Mouse (Mus musculus) limb, embryonic 11.5 days (tissue): Measurements from ENCODE around the gene Sync. TPM values are rescaled to one million over a fixed set of nuclear protein-coding genes. Genes with fewer than 3 reads are reported as not detected.

ENCODE experiments used
- ATAC-seq: fragments of 200-750 bp; cut with Nextera tagmentation; 2 replicates; pipeline ENCODE4 v1.8.0; 2017; ENCODE audit warnings: low read depth; ENCODE audit not compliant: insufficient number of reproducible peaks, low FRiP score, low TSS enrichment
- DNase-seq: peaks from one replicate; pipeline ENCODE4 v3.0.0-alpha.2; 2015; ENCODE audit warnings: low spot score
- H3K27ac ChIP-seq: fragments of 300-500 bp; sonication (generic); replicated peaks from 2 replicates; pipeline ENCODE4 v1.5.1; 2014; ENCODE audit warnings: low read depth, mild to moderate bottlenecking, low read length
- H3K27me3 ChIP-seq: fragments of 300-500 bp; sonication (generic); 2 replicates; pipeline ENCODE4 v1.6.1; 2014; ENCODE audit warnings: mild to moderate bottlenecking, low read length, mixed read lengths; ENCODE audit not compliant: control insufficient read depth, insufficient read depth
- H3K36me3 ChIP-seq: fragments of 300-500 bp; sonication (generic); 2 replicates; pipeline ENCODE4 v1.6.1; 2014; ENCODE audit warnings: mild to moderate bottlenecking, low read length, moderate library complexity, mixed read lengths; ENCODE audit not compliant: control insufficient read depth, insufficient read depth
- H3K4me1 ChIP-seq: fragments of 300-500 bp; sonication (generic); 2 replicates; pipeline ENCODE4 v1.6.1; 2014; ENCODE audit warnings: low read length, mixed read lengths; ENCODE audit not compliant: control insufficient read depth, insufficient read depth
- H3K4me2 ChIP-seq: fragments of 300-500 bp; sonication (generic); 2 replicates; pipeline ENCODE4 v1.6.1; 2014; ENCODE audit warnings: low read depth, mild to moderate bottlenecking, moderate library complexity; ENCODE audit not compliant: severe bottlenecking
- H3K4me3 ChIP-seq: fragments of 300-500 bp; sonication (generic); 2 replicates; pipeline ENCODE4 v1.5.1; 2014; ENCODE audit warnings: low read depth, low read length
- H3K9ac ChIP-seq: fragments of 300-500 bp; sonication (generic); 2 replicates; pipeline ENCODE4 v1.6.1; 2014; ENCODE audit warnings: mild to moderate bottlenecking, low read length
- H3K9me3 ChIP-seq: fragments of 300-500 bp; sonication (generic); 2 replicates; pipeline ENCODE4 v1.6.1; 2016; ENCODE audit warnings: low read length; ENCODE audit not compliant: control insufficient read depth
- WGBS: fragments of 180-500 bp; shearing (Covaris S2); extraction: QIAGEN DNeasy Blood & Tissue Kit; methylation state at CpG from one replicate; pipeline ENCODE4 v1.1.7; 2014; 5-methylcytosine and 5-hydroxymethylcytosine counted together
- polyA plus RNA-seq: library from polyadenylated mRNA; unstranded; fragments of >200 nt; fragmentation: Nextera tagmentation; extraction: Ambion mirVana; gene quantifications from 2 replicates; pipeline ENCODE4 v1.2.1, GENCODE M21; 2014

Gene Sync
- polyA plus RNA-seq, 1 experiment from 2014 or later, result 0.59 TPM

GRCm38 (mm10) chr4:129324756-129325155, 37.3 kb downstream of the Sync start:
- Histone ChIP-seq H3K9me3 (no peaks in the 10 kb centered on the region), H3K27me3 (no peaks in the 10 kb centered on the region), H3K9ac (no peak overlapping the region), H3K4me1 (no peaks in the 10 kb centered on the region), H3K4me3 (no peak overlapping the region), H3K36me3 (peaks cover 26% of the 10 kb centered on the region), H3K4me2 (no peak overlapping the region), H3K27ac (no peak overlapping the region)
- ATAC-seq (no peak), DNase-seq (no peak)
- WGBS, result 84% methylated on average over 1 of the region's 1 CpGs

DNA sequence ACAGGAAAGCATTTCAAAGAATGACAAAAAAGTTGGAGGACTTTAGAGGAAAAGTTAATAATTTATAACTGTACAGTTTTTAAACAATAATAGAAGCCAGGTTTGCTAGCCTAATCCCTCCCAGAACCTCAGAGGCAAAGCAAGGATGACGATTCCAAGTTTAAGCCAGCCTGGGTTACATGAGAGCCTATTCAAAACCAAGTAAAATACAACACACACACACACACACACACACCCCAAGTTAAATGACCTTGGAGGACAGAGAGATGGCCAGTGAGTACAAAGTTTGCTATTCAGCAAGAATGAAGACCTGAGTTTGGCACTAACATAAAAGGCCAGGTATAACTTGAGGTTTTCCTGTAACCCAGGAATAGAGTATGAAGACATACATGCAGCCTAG, 38.8 kb downstream of the Sync start:
- 84% methylated on average over 1 of the region's 1 CpGs for WGBS
- ATAC-seq (no peak), DNase-seq (no peak)
- no peaks in the 10 kb centered on the region for H3K4me1 ChIP-seq
- H3K36me3 ChIP-seq, result peaks cover 27% of the 10 kb centered on the region
- no peak overlapping the region for H3K4me3 ChIP-seq
- H3K9ac ChIP-seq, result no peak overlapping the region
- H3K27me3 ChIP-seq, result no peaks in the 10 kb centered on the region
- no peak overlapping the region for H3K4me2 ChIP-seq
- H3K9me3 ChIP-seq, result no peaks in the 10 kb centered on the region
- H3K27ac ChIP-seq, result no peak overlapping the region

DNA sequence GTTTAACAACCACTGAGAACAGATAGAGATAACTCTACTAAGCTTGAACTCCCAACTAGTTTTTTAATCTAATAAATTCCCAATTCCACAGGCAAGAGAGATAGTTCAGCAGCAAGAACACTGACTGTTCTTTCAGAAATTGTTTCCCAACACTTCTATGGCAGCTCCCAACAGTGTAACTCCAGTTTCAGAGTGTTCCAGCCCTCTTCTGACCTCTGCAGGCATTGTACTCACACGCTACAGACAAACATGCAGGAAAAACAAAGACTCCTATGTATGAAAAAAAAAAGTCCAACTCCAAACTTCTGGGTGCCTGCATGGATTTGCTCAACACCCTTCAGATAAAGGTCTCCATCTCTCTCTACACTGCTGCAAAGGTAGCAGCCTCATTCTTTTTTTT, 45.4 kb downstream of the Sync start:
- no peak overlapping the region for H3K27ac ChIP-seq
- ATAC-seq, result no peak
- no peaks in the 10 kb centered on the region for H3K27me3 ChIP-seq
- H3K36me3 ChIP-seq, result peaks cover 19% of the 10 kb centered on the region; the same call in 1 of the 2 replicates
- H3K9me3 ChIP-seq, result no peaks in the 10 kb centered on the region
- peak overlapping the region; percentile 60; the same call in 1 of the 2 replicates for H3K4me2 ChIP-seq
- peaks cover 13% of the 10 kb centered on the region for H3K4me1 ChIP-seq
- H3K9ac ChIP-seq, result no peak overlapping the region
- H3K4me3 ChIP-seq, result peak overlapping the region; percentile 99
- WGBS, result 73% methylated on average over 1 of the region's 1 CpGs
- DNase-seq, result no peak

GRCm38 (mm10) chr4:129334677-129335215, 47.3 kb downstream of the Sync start:
- DNase-seq, result peak; percentile 75

GRCm38 (mm10) chr4:129335216-129336074, 48.0 kb downstream of the Sync start, which contains the start of the genes Rbbp4 and Zbtb8os:
Rbbp4 (minus strand) TSS chr4:129335370.
Zbtb8os (plus strand) TSS chr4:129335695.
- ATAC-seq, result peak; percentile 98
- Histone ChIP-seq H3K27me3 (no peaks in the 10 kb centered on the region), H3K9me3 (no peaks in the 10 kb centered on the region), H3K9ac (peak within 1 kb of the TSS; percentile 99), H3K27ac (peak within 1 kb of the TSS; percentile 95), H3K4me3 (peak within 1 kb of the TSS; percentile 99), H3K4me1 (peaks cover 13% of the 10 kb centered on the region), H3K36me3 (peaks cover 9% of the 10 kb centered on the region; the same call in 1 of the 2 replicates), H3K4me2 (peak within 1 kb of the TSS; percentile 60)
- DNase-seq, result peak; percentile 99
- WGBS, result under 1% methylated on average over 73 of the region's 73 CpGs

More at GRCm38 (mm10) chr4:129334677-129335215, 47.3 kb downstream of the Sync start:
- Histone ChIP-seq H3K9me3 (no peaks in the 10 kb centered on the region), H3K27ac (peak overlapping the region; percentile 95), H3K9ac (peak overlapping the region; percentile 99), H3K4me2 (peak overlapping the region; percentile 60), H3K4me1 (peaks cover 13% of the 10 kb centered on the region), H3K27me3 (no peaks in the 10 kb centered on the region), H3K4me3 (peak overlapping the region; percentile 99), H3K36me3 (peaks cover 9% of the 10 kb centered on the region; the same call in 1 of the 2 replicates)
- whole genome bisulfite sequencing, result under 1% methylated on average over 61 of the region's 62 CpGs
- no peak; the same call in 1 of the 2 replicates for ATAC-seq

GRCm38 (mm10) chr4:129336291-129336690, 48.9 kb downstream of the Sync start:
- ATAC-seq (no peak), DNase-seq (no peak)
- Histone ChIP-seq H3K4me2 (peak overlapping the region; percentile 47), H3K9me3 (no peaks in the 10 kb centered on the region), H3K27ac (peak overlapping the region; percentile 94), H3K4me1 (peaks cover 13% of the 10 kb centered on the region), H3K36me3 (peaks cover 5% of the 10 kb centered on the region; the same call in 1 of the 2 replicates), H3K27me3 (no peaks in the 10 kb centered on the region), H3K4me3 (peak overlapping the region; percentile 99), H3K9ac (peak overlapping the region; percentile 78)
- 52% methylated on average over 14 of the region's 14 CpGs for WGBS

DNA sequence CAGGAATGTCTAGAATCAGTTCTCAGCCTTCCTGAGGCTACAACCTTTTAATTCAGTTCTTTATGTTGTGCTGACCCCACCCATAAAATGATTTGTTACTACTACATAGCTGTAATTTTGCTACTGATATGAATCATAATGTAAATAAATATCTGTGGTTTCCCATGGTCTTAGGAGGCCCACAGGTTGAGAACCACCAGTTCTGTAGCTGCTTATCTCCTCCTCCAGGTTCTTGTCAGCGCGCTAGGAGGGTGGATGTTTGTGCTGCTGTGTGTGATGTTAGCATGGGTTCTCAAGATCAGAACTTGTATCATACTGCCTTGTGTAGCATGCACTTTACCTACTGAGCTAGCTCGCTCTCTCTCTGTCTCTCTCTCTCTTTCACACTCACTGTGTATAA, 52.3 kb downstream of the Sync start:
- WGBS, result 95% methylated on average over 3 of the region's 3 CpGs
- Histone ChIP-seq H3K9ac (no peak overlapping the region), H3K27ac (no peak overlapping the region), H3K4me3 (no peak overlapping the region), H3K27me3 (no peaks in the 10 kb centered on the region), H3K4me2 (no peak overlapping the region), H3K36me3 (peaks cover 6% of the 10 kb centered on the region), H3K9me3 (no peaks in the 10 kb centered on the region), H3K4me1 (no peaks in the 10 kb centered on the region)
- DNase-seq (no peak), ATAC-seq (no peak)

- DNase-seq (no peak), ATAC-seq (no peak)
- Histone ChIP-seq H3K27ac (no peak overlapping the region), H3K4me2 (no peak overlapping the region), H3K27me3 (no peaks in the 10 kb centered on the region), H3K9me3 (no peaks in the 10 kb centered on the region), H3K36me3 (peaks cover 6% of the 10 kb centered on the region), H3K4me1 (no peaks in the 10 kb centered on the region), H3K4me3 (no peak overlapping the region), H3K9ac (no peak overlapping the region)
- WGBS, result 85% methylated on average over 1 of the region's 1 CpGs
Measured at GRCm38 (mm10) chr4:129341888-129342287, 54.5 kb downstream of the Sync start.
